Mouse (Mus musculus): Measurements from ENCODE around the gene Birc3. TPM values are rescaled to one million over a fixed set of nuclear protein-coding genes. Genes with fewer than 3 reads are reported as not detected.

Birc3 gene
- total RNA-seq, 2 experiments from 2014 or later, result 19.7 to 30.9 TPM

- DNase-seq, result no peak
Observed at GRCm38 (mm10) chr9:7822758-7823157, 50.2 kb downstream of the Birc3 start.

- DNase-seq, result no peak
Observed at GRCm38 (mm10) chr9:7805101-7805506, 67.9 kb downstream of the Birc3 start.

Other genes starting within 250 kb of the Birc3 start
- gene Mmp20, start 245.0 kb downstream of the Birc3 start, total RNA-seq (2021), result not detected
- not detected for gene Mmp7, start 181.1 kb downstream of the Birc3 start, total RNA-seq (2021)
- 100 to 1,000 TPM; 201 to 219 TPM for gene Tmem123, start 109.1 kb downstream of the Birc3 start, total RNA-seq (2021)
- gene Birc2, start 36.1 kb downstream of the Birc3 start, total RNA-seq (2021), result 10 to 100 TPM; 48.7 to 59.8 TPM
- 10 to 100 TPM; 79.7 to 81.0 TPM for gene Yap1, start 131.4 kb upstream of the Birc3 start, total RNA-seq (2021)
- 1 to 10 TPM; 3.7 to 7.4 TPM for gene Cfap300, start 169.6 kb upstream of the Birc3 start, total RNA-seq (2021)